Mouse (Mus musculus): ENCODE data around the gene Cacna1a.
"Not testable (repeated sequence)": the region's sequence is repeated elsewhere in the genome, so short reads cannot be mapped to it uniquely, and the experiment has no call there.

The Cacna1a gene

DNA sequence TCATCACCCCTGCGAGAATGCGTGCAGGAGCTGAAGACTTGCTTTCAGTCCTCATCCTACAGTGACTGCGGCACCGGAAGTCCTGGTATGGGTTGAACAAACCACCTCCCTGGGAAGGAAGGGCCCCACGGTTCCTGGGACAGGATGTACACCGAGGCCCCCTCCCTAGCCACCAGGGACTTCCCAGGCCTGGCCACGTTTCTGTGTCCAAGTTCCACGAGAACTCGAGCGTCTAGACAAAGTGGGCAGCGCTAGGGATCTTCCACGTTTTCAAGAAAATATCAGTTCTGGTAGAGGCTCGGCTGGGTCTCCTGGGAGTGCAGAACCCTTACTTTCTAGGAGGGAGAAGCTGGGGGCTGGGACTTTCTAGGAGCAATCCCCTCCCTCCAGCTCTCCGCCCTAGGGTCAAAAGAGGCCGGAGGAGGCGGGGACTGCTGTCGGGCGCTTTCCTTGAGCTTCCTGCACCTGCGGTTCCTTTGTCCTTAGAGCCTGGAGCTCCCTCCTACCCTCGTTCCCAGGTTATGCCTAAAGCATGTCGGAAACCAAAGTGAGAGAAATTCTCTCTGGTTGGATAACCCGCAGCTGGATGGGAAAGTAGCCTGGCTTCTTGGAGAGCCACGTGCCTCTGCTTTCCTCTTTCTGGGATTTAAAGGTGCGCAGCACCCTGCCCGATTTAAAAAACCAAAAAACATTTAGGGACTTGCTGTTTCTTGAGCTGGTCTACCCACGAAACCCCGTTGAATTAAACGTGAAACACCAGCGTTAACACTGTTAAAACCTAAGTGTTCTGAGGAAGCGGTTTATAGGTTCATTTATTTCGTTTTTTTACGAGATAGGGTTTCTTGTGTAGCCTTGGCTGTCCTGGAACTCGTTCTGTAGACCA is 271.9 kb downstream of the Cacna1a start:
- peak; percentile 70 for DNase-seq (ENCODE audit: low read depth, low spot score)

DNA sequence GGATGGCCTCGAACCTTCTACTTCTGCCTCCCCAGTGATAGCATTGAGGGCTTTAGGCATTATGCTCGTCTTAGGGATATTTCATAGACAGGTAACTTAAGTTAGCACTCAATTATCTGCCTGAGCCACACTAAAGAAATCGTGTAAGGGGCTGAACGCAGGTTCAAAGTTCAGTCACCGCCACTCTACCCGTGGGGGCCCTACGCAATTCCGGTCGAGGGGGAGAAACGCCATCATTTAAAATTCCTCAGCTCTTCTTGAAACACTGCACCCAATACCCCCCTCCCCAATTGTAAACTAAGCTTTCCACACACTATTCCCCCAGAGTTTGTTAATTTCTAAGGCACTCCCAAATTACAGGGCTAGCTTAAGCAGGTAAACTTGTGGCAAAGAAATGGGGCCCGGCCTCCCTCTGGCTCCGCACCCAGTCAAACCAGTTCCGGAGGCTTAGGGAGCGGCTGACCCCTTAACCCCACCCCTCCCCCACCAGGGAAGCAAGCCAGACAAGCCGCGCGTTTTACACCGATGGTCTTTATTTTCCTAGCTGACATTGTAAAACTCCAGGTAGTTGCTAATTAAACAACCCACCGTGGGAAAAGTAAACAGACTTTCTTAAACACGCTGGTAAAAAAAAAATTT is 272.7 kb downstream of the Cacna1a start:
- peak; percentile 67 for DNase-seq (ENCODE audit: low read depth, low spot score)

DNA sequence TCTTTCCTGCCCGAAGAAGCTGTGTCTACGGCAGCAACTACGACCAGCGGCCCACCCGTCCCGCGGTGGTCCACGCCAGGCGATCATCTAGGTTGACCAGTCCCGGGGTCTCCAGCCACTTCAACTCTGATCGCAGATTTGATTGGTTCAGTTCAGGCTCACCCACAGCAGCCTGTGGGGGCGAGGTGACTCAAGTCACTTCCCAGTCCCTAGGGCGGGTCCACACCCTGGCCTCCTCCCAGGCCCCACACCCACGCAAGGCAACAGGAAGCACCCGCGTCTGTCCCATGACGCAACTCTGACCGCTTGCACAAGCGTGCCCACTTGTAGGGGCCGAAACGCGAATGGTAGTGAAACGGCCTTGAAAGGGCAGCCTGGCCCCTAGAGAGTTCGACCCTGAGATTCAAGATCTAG is 273.2 kb downstream of the Cacna1a start:
- DNase-seq (ENCODE audit: low read depth, low spot score), result peak; percentile 97

DNA sequence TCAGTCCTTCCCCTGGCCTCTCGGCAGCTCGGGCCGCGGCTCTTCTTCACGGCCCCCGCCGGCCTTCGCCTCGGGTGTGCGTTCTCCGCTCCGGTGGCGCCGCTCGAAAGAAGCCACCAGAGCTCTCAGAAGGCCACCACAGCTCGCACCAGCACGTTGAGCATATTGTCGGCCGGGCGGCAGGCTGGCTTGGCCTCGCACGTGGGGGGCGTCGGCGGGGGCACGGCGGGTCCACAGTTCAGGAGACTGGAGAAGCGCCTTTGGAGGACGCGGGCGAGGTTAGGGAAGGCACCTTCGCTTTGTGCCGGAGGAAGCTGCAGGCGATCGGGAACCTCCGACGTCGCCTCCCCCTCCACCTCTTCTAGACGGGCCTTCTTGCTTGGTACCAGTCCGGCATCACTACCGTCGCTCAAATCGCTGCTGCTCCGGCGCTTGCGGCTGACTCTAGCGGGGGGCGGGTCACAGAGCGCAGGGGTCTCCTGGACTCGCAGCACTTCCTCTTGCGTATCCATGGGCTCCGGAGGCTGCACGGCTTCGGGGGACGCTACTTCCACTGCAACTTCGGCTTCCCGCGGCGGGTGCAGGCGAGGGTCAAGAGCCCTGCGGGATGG is 273.8 kb downstream of the Cacna1a start:
- no peak for DNase-seq (ENCODE audit: low read depth, low spot score)

DNA sequence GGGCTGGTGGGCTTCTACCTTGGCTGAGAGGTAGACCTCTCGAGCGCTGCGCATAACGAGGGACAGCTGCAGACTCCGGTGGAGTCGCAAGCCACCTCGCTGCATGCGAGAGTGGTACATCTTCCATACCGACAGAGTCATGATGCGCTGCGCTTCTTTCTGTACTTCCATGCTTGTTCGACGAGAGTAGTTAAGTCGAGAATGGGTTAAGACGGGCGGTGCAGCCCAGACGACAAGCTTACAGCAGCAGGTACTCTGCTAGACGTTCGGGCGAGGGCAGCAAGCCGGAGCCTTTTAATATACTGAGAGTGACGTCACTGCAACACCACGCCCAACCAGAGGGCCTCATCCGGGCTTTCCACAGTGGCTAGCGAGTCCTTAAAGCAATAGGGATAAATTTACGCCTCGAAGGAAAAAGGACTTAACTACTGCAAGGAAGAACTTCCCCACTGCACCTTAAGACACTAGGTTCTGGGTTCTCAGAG is 274.4 kb downstream of the Cacna1a start, which contains the start of gene Ier2:
Ier2 (minus strand) TSS at position 272 of the 485 bp plus-strand sequence.
- DNase-seq (ENCODE audit: low read depth, low spot score), result peak; percentile 100

DNA sequence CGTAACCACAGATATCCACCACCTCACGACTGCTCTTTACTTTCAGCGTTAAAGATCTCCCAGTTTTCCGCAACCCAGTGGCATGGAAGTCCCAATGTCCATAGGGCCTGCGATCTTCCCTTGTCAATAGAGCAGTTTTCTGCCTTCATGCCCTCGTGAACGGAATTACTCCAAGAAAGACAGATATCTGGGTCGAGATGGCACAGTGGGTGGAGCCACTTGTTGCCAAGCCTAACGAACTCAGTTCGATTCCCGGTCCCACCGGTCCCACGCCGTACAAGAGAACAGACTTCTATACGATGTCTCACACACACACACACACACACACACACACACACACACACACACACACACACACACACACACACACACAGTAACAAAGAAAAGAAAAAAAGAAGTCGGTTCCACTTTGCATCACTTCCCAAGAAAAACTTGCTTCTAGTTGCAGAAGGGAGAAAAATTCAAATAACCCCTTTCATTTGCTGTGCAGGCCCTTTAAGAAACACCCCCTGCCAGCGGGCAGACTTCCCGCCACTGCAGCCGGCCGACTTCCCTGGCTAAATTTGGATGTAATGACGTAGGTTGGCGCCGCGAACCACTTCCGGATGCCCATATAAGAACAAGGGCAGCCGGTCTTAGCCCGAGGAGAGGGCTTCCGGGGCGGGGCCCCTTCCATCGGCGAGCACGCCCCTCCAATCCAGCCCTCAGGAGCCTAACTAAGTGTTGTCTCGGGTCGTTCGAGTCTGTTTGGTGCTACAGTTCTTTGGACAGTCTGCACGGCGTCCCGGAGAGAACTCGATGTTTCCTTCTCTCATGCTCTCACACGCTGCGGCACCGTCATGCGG is 275.5 kb downstream of the Cacna1a start:
- DNase-seq (ENCODE audit: low read depth, low spot score), result peak; percentile 100

DNA sequence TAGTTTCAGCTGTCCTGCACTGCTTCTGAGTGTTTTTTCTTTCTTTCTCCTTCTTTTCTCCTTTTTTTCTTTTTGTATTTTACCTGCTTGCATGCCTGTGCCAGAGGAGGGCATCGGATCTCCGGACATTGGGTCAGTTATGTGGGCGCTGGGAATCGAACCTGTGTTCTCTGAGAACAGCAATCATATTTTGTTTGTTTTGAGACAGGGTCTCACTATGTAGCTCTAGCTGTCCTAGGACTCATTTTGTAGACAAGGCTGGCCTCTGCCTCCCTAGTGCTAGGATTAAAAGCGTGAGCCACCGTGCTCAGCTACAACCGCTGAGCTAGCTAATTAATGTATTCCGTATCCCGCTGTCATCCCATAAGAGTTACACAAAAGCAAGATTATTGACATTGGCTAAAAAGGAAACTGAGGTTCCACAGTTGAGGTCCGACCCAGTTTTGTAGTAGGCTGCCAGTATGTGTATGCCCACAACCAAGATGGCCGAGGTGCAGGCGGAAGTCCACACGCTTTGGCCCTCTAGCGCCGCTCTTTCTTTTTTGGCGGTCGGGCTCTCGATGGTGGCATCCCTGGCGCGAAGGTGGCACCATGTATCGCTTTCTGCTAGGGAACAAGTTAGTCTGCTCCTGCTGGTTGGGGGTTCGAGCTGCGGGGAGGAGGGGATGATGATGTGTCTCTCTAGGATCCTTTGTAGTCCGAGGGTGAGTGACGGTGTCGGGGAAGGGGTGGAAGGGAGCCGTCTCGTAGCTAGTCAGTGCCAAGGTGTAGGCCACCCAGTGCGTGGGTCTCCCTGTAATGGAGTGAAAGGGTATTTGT is 276.5 kb downstream of the Cacna1a start:
- DNase-seq (ENCODE audit: low read depth, low spot score), result peak; percentile 94

DNA sequence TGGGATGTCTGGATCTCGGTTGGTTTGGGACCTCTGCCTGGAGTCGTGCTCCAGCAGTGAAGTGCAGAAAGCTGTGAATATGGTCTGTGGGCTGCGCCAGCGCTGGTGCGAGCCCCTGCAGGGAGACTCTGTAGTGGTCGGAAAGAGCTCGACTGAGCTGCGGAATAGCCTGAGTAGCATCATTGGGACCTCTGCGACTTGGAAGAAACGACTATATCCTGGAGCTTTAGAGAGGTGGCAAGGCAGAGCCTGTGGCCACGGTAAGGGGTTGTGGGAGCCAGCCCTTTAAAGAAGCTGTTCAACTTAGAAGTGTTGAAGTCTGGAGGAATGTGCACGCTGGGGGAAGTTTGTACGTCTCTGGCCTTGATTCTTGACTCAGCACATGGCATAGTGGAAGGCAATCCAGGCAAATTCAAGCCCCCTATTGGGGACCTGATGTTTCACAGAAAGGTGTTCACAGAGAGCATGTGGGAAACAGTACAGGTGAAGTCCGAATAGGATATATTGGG is 277.2 kb downstream of the Cacna1a start:
- peak; percentile 68 for DNase-seq (ENCODE audit: low read depth, low spot score)

DNA sequence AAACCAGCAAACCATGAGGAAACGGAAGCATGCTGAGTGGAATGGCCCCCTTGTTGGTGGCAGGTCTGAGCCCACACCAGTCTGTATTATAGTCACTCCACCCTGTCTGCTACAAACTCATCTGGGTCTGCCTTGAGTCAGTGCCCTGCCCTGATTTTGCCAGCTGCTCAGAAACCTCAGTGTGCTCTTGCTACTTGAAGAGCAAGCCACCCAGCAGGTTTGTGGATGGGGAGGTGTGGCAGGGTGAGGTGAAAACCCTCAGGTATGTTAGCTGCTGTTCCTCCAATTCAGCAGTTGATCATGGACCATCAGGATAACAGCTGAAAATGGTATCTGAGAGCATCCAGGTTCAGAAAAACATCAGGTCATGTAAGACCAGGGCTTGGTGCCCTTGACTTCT is 279.8 kb downstream of the Cacna1a start:
- DNase-seq (ENCODE audit: low read depth, low spot score), result no peak

DNA sequence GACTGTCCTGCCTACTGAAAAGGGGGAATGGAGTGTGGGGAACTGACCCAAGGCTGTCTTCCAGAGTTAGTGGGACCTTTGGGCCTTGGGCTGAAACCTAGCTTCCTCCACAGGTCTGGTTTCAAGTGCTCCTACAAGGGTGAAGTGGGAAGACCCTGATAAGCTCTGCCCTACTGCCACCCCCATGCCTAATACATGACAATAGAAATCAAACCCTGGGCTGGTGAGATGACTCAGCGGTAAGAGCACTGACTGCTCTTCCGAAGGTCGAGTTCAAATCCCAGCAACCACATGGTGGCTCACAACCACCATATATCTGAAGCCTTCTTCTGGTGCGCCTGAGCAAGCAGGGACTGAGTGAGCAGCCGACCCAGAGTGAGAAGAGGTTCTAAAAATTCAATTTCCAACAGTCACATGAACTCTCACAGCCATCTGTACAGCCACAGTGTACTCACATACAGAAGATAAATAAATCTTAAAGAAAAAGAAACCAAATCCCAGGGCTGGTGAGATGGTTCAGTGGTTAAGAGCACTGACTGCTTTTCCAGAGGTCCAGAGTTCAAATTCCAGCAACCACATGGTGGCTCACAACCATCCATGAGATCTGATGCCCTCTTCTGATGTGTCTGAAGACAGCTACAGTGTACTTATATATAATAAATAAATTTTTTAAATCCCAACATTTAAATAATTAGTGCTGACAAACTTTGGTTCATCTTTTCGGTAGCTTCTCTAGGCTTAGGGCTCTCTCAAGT is 280.7 kb downstream of the Cacna1a start:
- no peak for DNase-seq (ENCODE audit: low read depth, low spot score)

DNA sequence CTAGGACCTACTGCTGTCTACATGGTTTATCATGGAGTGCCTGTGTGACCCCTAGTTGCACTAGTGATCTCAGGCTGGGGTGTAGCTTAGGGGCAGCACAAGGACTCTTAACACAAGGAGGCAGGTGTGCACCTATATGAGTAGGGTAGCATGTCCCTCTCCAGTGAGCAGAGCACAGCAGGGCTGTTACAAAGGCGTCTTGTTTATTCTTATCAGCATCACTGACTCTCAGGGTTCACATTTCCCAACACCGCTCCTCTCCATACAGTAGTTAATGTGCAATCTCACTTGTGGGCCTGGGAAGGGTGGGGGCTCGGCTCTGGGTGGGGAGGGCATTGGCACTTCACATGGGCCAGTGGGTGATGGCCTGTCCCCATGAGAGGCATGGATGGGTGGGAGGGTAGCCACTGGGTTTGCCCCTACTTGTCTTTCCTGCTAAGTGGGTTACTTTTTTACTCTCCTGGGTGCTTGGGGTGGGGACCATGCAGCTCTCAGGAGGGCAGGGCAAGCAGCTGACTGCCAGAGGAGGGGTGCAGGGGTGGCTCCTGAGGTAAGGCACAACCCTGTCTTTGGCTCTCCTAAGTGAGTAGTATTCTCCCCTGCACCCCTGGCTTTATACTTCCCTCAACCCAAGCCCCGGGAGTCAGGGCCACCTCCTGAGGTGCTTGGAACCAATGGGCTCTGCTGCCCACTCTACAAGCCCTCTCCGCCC is 282.2 kb downstream of the Cacna1a start:
- not testable (repeated sequence) for DNase-seq (ENCODE audit: low read depth, low spot score)

DNA sequence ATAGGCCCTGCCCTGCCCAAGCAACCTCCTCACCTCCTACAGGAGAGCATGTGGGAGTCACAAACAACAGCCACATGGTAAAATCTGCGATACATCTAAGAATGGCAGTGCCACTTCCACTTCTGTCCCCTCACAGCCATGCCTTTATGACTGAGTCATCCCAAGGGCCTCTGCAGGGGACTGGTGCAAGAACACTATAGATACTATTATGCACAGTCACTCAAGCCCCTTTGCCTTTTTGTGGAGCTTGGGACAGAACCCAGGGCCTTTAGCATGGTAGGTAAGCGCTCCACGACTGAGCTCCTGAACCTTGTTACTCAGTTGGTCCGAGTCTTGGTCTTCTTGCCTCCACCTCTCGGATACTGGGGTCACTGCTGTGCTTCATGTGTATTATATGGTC is 289.1 kb downstream of the Cacna1a start:
- no peak for DNase-seq (ENCODE audit: low read depth, low spot score)

DNA sequence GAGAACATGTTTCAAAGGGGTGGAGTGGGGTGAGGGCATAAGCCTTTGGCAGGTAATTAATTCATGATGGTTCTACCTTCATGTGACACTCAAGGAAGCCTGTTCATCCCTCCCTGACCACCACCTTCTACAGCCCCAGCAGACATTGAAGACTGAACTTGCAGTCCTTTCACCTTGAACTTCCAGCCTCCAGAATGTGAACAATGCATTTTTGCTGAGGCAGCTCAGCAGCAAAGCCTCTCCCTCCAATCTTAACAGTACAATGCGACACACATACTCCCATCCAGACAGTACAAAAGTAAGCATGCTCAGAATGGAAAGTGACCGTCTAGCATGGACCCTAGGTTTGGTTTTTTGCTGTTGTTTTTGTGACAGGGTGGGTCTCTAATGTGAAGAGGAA is 293.2 kb downstream of the Cacna1a start:
- no peak for DNase-seq (ENCODE audit: low read depth, low spot score)

DNA sequence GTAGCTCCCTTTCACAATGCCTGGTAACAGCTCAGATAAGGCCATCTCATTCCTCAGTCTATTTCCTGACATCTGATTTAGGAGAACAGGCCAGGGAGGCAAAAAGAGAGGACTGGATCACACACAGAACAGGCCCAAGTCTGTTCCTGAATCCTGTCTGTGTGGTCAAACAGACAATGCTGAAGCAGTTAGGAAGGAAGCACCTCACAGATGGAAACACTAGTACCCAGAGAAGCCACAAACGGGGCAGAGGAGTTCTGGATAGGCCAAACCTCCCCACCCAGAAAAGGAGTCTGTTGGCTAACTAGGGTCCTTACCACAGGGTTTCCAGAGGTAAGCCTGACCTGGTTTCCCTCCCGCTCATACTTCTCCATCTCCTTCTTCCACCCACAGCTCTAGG is 294.0 kb downstream of the Cacna1a start:
- DNase-seq (ENCODE audit: low read depth, low spot score), result no peak

DNA sequence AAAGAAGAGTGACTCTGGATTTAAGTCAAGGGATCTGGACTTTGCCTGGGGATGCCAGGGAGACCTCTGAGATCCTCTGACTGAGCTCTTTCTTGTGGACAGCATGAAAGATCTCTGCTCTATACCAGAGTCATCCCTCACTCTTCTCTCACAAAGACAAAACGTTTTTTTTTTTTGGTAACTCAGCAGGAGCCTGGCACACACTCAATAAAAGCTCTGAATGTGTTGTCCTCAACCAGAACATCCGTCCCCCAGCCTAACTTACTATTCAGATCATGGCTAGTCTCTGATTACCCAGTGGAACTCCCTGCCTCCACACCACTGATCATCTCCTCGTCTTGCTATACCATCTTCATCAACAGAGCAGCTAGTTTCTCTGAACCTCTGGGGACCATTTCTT is 296.3 kb downstream of the Cacna1a start:
- DNase-seq (ENCODE audit: low read depth, low spot score), result no peak

DNA sequence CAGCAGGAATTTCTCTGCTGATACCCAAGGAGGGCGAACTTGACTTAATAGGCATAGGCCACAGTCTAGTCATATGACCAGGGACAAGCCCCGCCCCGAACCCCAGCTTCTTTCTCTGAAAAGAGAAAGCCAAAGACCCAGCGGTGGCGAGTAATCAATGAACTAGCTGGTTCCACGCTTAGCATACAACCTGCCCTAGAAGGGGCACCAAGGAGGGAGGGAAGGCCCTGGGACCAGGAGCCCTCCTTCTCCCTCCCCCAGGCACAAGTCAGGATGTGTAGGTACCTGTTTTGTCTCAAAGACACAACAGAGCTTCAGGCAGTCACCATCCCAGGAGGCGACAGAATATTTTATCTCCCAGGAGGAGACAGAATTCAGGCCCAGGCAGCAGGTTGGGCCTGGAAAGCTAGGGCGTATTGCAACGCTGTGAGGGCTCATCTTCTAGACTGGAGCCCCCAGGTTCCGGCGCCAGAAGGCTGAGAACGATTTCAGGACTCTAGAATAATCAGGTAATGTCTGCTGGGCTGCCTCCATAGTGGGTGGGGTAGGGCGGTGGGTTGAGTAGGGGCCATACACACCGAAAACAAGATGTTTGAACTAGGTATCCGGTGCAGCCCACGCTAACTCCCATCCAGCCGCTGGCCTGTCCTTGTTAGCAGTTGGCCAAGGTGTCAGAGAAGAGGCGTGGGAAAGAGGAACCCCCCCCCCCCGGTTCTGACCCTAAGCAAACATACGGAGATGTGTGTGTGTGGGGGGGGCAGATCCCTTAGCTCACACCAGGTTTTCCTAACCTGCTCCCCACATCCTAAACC is 298.2 kb downstream of the Cacna1a start, which contains the start of gene Trmt1:
Trmt1 (plus strand) TSS at position 117 of the 812 bp plus-strand sequence.
- DNase-seq (ENCODE audit: low read depth, low spot score), result peak; percentile 68

DNA sequence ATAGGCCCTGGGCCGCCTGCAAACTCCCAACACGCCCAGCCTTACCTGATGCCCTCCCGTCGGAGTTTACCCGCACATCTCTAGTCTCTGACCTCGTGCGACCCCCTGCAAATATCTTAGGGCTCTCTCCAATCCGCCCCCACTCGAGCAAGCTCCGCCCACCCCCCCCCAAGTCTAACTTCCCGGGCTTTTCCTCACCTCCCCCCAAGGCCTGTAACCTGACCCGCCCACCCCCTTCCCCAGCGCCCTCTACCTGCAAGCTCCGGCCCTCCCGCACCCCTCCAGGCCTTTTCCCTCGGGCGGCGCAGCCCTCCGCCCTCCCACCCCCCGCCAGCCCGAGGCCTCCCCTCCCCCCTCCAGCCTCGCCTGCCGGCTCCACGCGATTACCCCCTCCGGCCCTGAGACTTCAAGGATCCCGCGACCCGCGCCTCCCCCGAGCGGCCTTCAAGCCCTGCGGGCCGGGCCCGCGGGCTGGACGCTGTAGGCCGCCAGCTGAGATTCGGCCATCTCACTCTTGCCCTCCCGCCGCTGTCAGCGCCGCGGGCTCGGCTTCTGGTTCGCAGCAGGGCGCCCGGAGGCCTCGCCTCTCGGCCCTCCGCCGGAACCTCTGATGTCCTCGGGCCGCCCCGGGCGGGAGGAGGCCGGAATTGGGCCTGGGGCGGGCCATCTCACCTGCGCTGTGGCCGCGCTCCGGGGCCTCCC is 298.9 kb downstream of the Cacna1a start:
- DNase-seq (ENCODE audit: low read depth, low spot score), result peak; percentile 46
